Mouse (Mus musculus) left cerebral cortex, adult 9 months (tissue): Measurements from ENCODE around the gene Casp3.
"Not testable (repeated sequence)": the region's sequence is repeated elsewhere in the genome, so short reads cannot be mapped to it uniquely, and the experiment has no call there.

Experiments
- DNase-seq, 2 experiments: peaks; one replicate each; pipeline ENCODE4 v3.0.0; 2022; ENCODE audit warnings: low spot score in 2 of 2

The Casp3 gene

DNA sequence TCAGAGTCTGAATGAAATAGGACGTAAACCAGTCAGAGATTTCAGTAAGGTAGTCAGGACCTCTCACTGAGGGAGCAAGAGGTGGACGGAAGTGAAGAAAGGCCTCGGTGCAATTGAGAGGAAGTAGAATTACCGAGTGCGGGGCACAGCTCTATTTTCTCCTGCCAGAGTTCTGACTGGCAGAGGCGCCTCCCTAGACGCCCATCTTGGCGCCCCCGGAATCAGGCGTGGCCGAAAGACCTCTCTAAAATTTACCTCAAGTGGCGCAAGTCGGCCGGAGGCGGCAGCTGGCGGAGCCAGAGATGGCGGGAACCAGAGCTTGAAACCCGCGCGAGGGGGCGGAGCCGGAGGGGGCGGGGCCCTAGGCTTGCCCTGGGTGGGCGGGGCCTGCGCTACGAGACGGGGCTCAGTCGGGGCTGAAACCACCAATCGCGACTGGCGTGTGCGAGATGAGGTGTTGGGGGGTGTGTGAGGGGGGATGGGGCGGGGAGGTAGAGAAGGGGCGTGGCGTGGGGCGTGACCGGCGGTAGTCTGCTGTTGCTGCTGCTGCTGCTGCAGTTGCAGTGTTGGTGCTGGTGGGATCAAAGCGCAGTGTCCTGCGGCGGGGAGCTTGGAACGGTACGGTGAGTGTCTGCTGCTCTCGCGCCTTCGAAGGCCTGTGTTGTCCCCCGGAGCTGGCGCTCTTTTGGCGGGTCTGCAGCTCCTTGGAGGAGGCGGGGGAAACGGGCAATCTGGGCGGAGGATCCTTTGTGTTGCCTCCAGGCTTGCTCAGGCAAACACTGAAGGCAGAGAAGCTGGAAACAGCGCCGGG is at the start of gene Casp3, which contains the start of gene Primpol:
Casp3 (plus strand) TSS at position 413 of the 811 bp plus-strand sequence.
Primpol (minus strand) TSS at position 334 of the 811 bp plus-strand sequence.
- DNase-seq: peak; percentile 82 to 93

DNA sequence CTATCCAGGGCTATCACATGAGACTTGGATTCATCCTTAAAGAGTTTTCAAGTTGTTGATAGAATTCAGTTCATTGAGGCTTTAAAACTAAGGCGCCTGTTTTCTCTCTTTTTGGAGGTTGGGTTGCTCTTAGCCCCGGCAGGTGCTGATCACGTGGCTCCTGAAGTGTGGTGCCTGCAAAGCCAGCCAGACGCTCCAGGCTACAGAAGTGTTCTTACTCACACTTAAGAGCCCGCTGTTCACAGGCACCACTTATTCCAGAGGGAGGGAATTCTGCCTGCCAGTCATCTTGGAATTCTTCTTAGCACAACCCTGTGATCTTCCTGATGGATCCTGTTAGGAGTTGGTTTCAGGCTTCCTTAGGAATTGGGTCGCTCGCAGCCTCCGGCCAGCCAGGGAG is 49.1 kb upstream of the Casp3 start:
- DNase-seq: peak in 1 of 2 experiments; percentile 25

DNA sequence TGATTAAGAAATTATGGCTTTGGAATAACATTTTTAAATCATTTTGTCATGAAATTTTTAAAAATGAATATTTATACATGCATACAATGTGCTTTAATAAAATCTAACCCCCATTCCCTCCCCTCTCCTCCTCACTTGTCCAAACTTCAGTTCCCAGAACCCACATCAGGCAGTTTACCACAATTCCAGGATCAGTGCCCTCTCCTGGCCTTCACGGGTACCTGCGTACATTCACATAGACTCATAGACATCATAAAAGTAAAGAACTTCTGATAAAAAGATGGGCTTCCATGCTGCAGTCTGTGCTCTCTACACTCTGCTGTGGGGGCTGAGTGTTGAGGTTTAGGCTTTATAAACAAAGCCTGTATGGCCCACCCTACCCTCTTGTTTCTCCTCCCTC is 48.1 kb upstream of the Casp3 start:
- no peak for DNase-seq

DNA sequence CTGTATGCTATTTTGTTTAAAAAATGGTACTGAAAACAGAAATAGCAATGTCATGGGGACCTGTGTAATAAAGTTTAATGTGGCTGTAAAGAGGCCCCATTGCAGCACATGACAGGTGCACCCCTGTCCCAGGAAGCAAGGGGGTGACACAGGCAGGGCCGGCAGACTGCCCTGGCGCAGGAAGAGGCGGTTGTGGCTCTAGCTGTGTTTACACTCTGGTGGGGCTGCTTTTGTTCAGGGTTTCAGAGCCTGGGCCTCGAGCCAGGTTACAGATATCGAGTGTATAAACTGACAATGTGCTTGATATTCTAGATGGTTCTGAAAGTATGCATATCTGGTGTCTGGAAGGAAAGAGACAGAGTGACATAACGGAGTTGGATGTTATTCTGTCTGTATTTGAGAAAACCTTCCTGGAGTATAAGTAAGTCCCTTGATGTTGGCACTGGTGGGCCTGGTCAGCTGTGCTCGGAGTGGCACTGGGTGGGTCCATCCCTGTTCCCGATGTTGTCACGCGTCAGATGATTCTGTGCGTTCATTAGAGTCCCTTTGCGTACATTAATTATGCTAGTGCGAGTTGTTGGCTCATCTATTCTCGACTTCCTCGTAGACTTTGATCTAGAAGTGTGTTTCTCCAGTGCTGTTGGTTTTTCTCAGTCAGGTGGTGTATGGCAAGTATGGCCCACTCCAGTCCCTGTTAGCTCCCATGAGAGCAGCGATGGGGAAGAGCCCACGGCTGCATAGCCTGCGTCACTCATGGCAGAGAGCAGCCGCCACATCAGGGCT is 47.2 kb upstream of the Casp3 start:
- no peak for DNase-seq

GRCm38 (mm10) chr8:46570673-46571072 is 46.4 kb upstream of the Casp3 start:
- DNase-seq: no peak

DNA sequence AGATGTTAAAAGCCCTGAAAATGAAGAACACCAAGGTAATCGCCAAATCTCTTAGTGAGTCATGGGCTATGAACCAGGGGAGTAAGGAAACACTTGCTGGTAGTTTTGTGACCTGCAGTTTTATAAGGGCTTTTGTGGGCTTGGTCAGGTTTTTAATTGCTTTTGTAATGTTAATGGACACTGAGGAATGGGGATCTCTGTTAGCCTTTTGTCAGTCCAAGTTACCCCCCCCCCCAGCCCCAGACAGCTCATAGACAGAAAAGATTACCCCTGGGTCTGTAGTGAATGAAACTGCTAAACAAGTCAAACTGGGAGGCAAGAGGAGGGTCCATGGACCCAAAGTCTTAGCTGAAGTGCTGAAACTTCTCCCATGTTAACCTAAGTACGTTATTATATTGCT is 43.6 kb upstream of the Casp3 start:
- no peak for DNase-seq

GRCm38 (mm10) chr8:46573964-46574363 is 43.1 kb upstream of the Casp3 start:
- no peak for DNase-seq

GRCm38 (mm10) chr8:46578794-46579193 is 38.3 kb upstream of the Casp3 start:
- DNase-seq: no peak

GRCm38 (mm10) chr8:46584328-46584727 is 32.8 kb upstream of the Casp3 start:
- DNase-seq: not testable (repeated sequence)

DNA sequence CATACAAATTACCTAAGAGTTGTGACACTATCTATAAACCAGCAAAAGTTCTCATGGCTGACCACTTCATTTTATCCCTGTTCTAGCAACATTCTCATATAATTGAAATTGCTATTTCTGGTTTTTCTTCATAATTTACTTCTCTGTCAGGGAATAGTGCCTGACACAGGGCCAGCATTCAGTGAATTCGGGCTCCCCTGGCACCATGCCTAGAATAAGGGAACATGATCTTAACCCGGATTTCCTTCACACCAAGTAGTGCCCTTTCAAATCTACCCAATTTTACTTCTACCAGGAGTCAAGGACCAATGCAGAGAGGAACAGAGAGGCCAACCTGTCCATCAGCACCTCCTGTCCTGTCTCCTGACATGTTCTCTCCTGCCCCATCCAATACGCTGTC is 31.5 kb upstream of the Casp3 start:
- DNase-seq: no peak

DNA sequence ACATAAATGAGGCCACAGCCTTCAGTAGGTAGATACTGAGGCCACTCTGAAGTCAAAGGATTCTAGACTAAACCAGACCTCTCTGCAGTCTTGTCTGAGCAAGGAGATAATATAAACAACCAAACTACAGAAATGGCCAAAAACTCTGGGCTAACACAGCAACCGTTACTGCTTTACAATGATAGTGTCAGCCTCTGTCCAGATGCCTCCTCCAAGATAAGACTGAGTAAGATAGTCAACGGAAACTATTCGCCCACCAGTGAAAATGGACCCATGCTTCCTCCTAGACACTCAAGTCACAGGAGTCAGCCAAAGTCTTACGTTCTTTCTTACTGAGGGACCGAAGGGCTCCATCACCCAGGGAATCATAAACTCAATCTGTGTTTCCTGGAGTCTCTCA is 29.2 kb upstream of the Casp3 start:
- DNase-seq: no peak

GRCm38 (mm10) chr8:46588663-46589062 is 28.4 kb upstream of the Casp3 start:
- no peak for DNase-seq

DNA sequence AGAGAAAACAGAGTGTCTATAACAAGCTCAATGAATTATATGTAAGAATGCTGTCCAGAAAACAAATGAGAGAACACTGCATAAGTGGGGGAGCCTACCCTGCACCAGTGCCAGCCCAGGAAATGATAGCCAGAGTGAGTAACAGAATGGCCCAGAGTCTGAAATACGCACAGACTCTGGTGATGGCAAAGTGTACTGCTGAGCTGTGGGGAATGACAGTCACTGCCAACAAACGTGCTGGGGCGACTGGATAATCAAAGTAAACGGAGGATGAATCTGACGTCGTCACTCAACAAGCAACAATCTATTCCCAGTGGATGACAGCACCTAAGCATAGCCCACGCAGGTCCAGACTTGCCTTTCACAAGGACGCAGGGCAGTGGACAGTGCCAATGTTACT is 24.0 kb upstream of the Casp3 start:
- no peak for DNase-seq

GRCm38 (mm10) chr8:46593772-46594171 is 23.3 kb upstream of the Casp3 start:
- no peak for DNase-seq

- DNase-seq: no peak
These were observed 21.5 kb upstream of the Casp3 start for GRCm38 (mm10) chr8:46595593-46595992.

DNA sequence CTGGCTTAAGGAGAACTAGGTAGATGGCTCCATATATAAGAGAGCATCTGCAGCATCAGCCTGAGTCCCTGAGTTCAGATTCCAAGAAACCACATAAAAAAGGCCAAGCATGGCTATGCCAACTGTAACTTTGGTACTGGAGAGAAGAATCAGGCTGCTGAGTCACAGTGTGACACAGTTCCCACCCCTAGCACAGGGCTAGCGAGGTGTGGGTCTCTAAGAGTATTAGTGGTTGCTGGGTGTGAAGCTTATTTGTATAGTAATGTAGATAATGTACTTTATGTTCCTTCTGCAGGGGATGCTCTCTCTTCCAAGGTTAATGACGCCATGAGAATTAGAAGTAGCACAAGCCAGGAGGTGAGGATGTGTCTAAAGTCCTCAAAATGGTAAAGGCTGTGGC is 20.6 kb upstream of the Casp3 start:
- DNase-seq: no peak

DNA sequence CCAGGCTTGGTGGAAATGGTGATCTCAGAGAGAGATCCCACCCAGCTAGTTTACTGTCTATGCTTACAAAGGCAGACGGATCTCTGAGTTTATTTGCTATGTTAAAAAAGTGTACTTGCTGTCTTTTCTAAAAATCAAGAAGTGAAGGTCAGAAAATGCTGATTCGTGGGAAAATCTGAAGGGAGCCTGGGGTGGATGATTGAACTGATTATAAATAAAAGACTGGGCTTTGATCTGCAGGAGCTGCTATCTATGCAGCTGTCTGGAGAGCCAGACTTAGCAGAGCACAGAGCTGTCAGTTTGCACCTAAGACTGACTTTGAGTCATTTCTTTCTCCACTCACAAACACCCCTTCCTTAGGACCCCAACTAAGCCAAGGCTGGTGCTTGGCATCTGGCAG is 19.7 kb upstream of the Casp3 start:
- no peak for DNase-seq

DNA sequence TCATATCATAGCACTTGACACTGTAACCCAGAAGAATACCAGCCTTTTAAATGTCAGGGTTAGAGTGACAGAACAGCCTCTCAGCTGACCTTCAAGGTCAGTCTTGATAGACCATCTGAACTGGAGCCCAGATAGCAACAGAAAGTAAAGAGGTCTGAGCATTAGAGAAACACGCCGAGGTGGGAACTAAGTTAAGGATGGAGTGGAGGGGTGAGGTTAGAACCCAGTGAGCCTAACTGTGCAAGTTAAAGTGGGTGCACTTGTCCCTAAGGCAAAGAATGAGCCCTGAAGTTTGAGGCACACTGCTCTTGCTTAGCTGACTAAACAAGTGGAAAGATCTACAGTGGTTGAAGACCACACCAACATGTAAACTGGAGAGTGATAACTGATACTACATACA is 19.0 kb upstream of the Casp3 start:
- DNase-seq: no peak

GRCm38 (mm10) chr8:46598753-46599152 is 18.3 kb upstream of the Casp3 start:
- DNase-seq: no peak

GRCm38 (mm10) chr8:46599314-46599904 is 17.7 kb upstream of the Casp3 start:
- no peak for DNase-seq

DNA sequence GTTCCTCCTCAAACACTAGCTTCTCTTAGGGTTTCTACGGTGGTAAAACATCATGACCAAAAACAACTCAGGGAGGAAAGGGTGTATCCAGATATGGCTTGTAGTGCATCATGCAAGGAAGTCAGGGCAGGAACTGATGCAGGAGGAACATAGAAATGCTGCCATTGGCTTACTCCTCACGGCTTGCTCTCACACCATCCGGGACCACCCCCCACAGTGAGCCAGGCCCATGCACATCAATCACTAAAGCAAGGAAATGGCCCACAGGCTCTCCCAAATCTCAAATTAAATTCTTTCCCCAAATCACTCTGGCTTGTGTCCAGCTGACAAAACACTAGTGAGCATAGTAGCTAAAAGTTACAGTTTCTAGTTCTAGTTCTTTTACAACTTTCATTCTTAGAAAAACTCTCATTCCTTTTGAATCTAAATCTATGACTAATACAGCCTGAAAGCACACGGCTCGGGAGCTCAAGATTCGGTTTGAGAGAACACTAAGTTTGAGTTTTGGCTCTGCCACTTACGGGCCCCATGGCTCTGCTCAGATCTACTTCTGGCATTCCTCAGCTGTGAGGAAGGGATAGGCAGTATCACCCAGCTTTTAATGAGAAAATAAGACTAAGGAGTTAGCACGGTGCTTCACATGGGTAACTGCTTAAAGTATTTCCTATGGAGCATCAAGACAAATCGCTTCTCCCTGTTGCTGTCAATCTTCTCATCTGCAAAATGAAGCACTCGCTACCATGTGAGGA is 16.0 kb upstream of the Casp3 start:
- no peak for DNase-seq

- DNase-seq: no peak
These were observed 13.5 kb upstream of the Casp3 start for GRCm38 (mm10) chr8:46603587-46603986.
